Mouse (Mus musculus): ENCODE measurements at regions not wholly inside any gene's neighbourhood (a gene's known extent, or its start where the extent isn't known, plus 50 kb on each side); places are given as distances from the start of the nearest gene placed in this dataset.

DNA sequence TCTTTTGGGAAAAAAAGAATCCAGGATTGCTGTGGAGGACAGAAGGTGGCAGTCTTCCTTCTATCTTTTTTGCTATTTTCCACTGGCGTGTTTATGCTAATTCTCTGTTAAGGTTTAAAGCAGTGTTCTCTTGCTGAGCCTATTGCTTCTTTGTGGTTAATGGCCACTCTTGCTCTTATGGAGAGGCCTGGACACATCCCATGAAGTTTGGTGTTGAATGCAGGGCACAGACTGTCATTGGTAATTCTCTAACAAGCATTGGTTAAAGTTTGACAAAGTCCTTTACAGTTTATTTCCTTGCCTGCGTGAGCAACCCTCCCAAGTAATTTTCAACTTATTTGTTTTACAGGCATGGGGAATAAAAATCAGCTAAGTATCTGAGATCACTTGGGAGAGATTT, 165.1 kb upstream of the Pdcd1 start:
- DNase-seq = no peak

DNA sequence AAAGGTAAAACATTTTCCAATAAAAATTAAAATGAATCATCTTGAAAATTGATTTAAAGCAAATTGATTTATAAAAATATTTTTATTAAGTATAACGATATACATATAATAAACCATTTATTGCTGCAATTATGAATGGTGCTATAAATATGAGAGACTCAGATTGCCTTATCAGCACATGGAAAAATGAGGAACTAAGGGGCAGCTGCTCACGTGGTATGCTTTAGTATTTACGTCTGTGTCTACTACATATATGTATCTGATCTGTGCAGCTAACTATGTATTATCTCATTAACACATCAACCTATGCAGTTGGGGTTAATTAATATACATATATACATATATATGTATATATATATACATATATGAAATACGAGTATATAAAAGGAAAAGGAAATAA, 156.6 kb upstream of the Pdcd1 start:
- DNase-seq = no peak

DNA sequence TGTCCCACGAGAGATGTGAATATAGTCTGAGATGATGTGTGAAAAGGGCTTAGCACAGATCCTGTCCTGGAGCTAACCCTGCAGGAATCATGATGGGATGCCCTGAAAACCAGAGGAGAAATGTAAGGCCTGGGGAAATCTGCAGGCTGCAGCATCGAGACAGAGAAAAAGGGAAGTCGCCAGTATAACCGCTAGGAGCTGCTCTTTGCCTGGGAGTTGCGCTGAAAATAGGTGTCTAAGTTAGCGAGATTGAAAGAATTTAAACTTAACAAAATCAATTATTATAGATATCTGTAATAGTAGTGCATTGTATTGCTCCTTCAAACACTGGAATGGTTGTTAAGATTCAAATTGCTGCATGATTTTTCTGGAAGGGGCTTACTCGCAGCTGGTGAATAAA, 155.5 kb upstream of the Pdcd1 start:
- DNase-seq = no peak

DNA sequence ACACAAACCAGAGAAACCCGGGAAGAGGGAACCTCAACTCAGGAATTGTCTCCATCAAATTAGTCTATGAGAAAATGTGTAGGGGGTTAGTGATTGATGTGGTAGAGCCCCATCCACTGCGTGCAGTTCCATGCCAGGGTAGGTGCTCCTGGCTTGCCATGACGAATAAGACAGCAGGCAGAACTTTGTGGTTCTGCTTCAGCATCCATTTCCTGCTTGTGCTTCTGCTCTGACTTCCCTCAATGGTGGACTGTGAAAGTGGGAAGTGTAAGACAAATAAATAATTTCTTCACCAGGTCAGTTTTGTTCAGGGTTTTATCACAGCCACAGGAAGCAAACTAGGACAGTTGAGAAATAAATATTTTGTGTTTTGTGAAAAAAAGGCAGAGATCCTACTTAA, 150.9 kb upstream of the Pdcd1 start:
- DNase-seq = no peak

DNA sequence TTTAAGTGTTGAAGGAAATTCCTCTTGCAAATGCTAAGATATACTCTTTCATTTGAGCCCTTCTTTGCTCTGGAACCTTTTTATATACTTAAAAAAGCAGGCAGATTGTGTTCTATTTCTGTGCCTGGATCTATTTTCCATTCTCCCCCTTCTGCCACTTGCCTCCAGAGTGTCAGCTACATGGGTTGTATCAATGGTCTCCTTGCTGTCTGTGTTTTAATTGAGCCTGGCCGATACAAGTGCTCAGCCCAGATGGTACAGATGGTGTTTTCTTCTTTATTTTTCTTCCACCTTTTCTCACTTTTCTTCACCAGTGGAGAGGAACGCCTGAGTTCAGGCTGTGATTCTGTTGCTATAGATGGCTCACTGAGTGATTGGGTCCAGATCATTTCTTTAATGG, 131.5 kb upstream of the Pdcd1 start:
- no peak for DNase-seq

DNA sequence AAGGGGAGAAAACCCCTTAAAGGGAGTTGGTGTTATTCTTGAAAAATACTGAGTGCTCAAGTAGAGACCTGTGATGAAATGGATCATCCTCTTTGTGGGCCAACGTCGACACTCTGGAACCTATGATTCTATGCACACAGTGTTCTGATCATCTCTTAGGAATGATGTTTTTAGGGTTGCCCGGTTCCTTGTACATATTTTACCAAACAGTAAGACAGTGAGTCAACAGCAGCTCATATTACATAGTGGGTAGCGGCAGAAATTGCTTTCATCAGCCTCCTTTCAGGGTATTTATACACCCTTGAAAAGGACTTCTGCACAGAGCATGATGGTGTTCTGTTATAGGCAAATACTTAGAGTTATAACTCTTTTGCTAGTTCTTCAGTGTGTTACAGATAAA, 97.6 kb upstream of the Pdcd1 start:
- no peak for DNase-seq

DNA sequence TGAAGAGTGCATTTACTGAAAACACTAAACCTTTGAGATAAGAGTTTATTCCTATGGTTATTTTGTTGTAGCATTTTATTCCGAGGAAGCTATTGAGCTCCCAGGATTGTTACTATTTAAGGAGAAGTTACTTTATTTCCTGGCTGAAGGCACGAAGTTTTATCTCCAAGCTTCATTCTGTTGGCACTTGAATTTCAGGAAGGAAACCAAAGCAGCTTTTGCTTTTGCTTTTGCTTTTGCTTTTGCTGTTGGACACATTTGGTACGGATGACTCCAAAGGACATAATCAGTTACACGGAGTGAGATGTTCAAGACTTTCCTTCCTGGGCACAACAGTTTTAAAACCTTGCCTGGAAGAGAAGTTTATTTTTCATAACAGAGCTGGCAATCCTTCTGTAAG, 94.7 kb upstream of the Pdcd1 start:
- no peak for DNase-seq

DNA sequence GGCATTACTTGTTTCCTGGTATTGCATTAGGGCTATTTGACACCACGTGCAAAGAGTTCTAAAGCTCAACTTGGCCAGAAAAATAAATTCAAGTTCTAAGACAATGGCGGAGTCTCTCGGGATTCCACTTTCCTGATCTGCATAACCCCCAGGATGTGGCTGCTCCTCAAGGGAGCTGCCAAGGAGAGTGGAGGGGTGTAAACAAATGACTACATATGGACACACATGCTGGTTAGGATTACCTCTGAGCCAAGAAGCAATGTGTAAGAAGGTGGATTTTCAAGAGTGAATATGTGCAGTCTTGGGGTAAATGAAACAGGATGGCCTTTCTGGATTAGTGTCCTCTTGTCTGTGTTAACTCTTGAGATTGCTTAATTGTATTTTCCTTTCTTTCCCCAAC, 88.2 kb upstream of the Pdcd1 start:
- no peak for DNase-seq

DNA sequence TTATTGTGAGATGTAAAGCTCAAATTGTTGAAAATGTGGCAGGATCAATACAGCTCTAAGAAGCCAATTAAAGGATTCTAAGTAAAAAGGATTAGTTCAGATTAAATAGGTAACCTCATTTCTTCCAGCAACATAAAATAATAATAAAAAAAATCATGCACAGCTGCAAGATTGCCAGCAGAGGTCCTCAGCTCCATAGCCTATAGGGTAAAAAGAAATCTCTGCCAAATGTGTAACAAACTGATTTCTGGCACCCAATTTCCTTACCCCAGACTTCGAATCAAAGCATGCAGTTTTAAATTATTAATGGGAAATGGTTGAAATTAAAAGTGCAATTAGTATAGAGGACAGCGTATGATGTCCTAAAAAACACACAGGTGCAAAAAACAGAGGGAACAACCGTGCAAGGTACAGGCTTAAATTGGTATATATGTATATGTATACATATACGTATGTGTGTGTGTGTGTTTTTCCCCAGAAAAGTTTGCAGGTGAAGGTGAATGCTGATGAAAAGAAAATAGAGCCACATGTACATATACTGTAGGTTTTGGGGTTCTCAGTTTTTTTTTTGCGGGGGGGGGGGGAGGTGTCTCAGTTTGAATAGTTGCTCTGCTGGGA, 87.2 kb upstream of the Pdcd1 start:
- DNase-seq = no peak

DNA sequence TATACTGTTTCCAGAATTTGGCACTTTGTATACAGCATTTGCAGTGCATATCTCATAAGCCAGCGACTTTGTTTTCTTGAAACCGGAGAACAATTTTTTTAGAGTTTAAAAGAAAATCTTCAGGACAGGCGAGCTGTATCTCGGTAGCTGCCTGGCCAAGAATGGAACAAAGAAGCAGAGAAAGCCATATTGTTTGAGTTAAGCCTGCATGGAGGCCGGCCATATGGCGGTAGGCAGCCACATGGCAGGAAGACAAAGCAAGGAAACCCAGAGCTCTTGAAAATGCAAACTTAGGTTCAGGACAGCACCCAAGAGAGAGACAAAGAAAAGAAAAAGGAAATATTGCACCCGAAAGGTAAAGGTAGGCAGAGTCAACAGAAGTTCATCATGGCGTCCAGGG, 84.4 kb upstream of the Pdcd1 start:
- DNase-seq = no peak
